Mouse (Mus musculus) spleen, adult 2 months (tissue): ENCODE measurements around the gene Rab3gap2. TPM values are rescaled to one million over a fixed set of nuclear protein-coding genes. Genes with fewer than 3 reads are reported as not detected.

Experiments used
- DNase-seq, 2 experiments: peaks; one replicate each; pipeline versions ENCODE4 v3.0.0 to v3.0.0-alpha.2; 2012 to 2021; ENCODE audit warnings: low spot score in 2 of 2, low read depth in 1 of 2
- H3K27ac ChIP-seq: fragments of 200-500 bp; 2 replicates; pipeline ENCODE4 v1.5.1; 2012; ENCODE audit warnings: low read length, inconsistent platforms; ENCODE audit not compliant: insufficient read depth
- H3K27me3 ChIP-seq: fragments of 200-500 bp; 2 replicates; pipeline ENCODE4 v1.6.1; 2012; ENCODE audit warnings: mild to moderate bottlenecking, moderate library complexity, low read length, inconsistent platforms; ENCODE audit not compliant: control insufficient read depth, insufficient read depth
- H3K36me3 ChIP-seq: fragments of 200-500 bp; 2 replicates; pipeline ENCODE4 v1.6.1; 2012; ENCODE audit warnings: mild to moderate bottlenecking, low read length, inconsistent platforms; ENCODE audit not compliant: control insufficient read depth, insufficient read depth
- H3K4me1 ChIP-seq: fragments of 200-500 bp; 2 replicates; pipeline ENCODE4 v1.6.1; 2011; ENCODE audit warnings: inconsistent platforms; ENCODE audit not compliant: control insufficient read depth, insufficient read depth, insufficient read length
- H3K4me3 ChIP-seq: fragments of 200-500 bp; 2 replicates; pipeline ENCODE4 v1.5.1; 2011; ENCODE audit warnings: mild to moderate bottlenecking, inconsistent platforms; ENCODE audit not compliant: insufficient read depth, insufficient read length; ENCODE audit errors: extremely low read depth
- CTCF ChIP-seq: fragments of 200-500 bp; IDR thresholded peaks from 2 replicates; pipeline ENCODE4 v1.5.1; 2011; ENCODE audit warnings: mild to moderate bottlenecking, inconsistent platforms; ENCODE audit not compliant: insufficient read depth, insufficient read length, insufficient replicate concordance; ENCODE audit errors: extremely low read depth
- POLR2A ChIP-seq: fragments of 200-500 bp; IDR thresholded peaks from 2 replicates; pipeline ENCODE4 v1.6.1; 2011; ENCODE audit warnings: low read depth, low read length, inconsistent platforms
- WGBS: fragments of 180-500 bp; shearing (Covaris S2); methylation state at CpG from one replicate; pipeline ENCODE4 v1.1.7; 2018; 5-methylcytosine and 5-hydroxymethylcytosine counted together
- polyA plus RNA-seq: library from polyadenylated mRNA; depleted of rRNA; stranded (reverse); fragments of >200 nt; gene quantifications from 2 replicates; pipeline ENCODE4 v1.2.3, GENCODE M21; 2012

Gene Rab3gap2
- polyA plus RNA-seq, 1 experiment: 17.1 TPM

GRCm38 (mm10) chr1:185203196-185203908 lies 565 bp upstream of the Rab3gap2 start:
- TF ChIP-seq CTCF (no peak), POLR2A (no peak)
- H3K4me3 ChIP-seq: peak overlapping the region; percentile 79
- H3K27me3 ChIP-seq: no peaks in the 10 kb centered on the region
- H3K36me3 ChIP-seq: no peaks in the 10 kb centered on the region
- peak overlapping the region; percentile 59 for H3K27ac ChIP-seq
- no peak for DNase-seq
- peaks cover 3% of the 10 kb centered on the region; the same call in 1 of the 2 replicates for H3K4me1 ChIP-seq
- WGBS: 11% methylated on average over 23 of the region's 23 CpGs

GRCm38 (mm10) chr1:185205090-185205489 lies 1.2 kb downstream of the Rab3gap2 start:
- Histone ChIP-seq H3K4me1 (peaks cover 5% of the 10 kb centered on the region; the same call in 1 of the 2 replicates), H3K27me3 (no peaks in the 10 kb centered on the region), H3K36me3 (no peaks in the 10 kb centered on the region), H3K4me3 (no peak overlapping the region; the same call in 1 of the 2 replicates), H3K27ac (no peak overlapping the region)
- no peak for TF ChIP-seq CTCF
- TF ChIP-seq POLR2A: no peak
- no peak for DNase-seq
- WGBS: 25% methylated on average over 8 of the region's 8 CpGs

- TF ChIP-seq CTCF (no peak), POLR2A (no peak)
- no peak for DNase-seq
- peaks cover 5% of the 10 kb centered on the region; the same call in 1 of the 2 replicates for H3K4me1 ChIP-seq
- no peaks in the 10 kb centered on the region for H3K27me3 ChIP-seq
- WGBS: 19% methylated on average over 13 of the region's 13 CpGs
- H3K27ac ChIP-seq: peak overlapping the region; percentile 75
- H3K36me3 ChIP-seq: no peaks in the 10 kb centered on the region; the same call in 1 of the 2 replicates
- H3K4me3 ChIP-seq: peak overlapping the region; percentile 25
These were observed 4.1 kb downstream of the Rab3gap2 start for GRCm38 (mm10) chr1:185207851-185208595.

- peak overlapping the region; percentile 63 for H3K27ac ChIP-seq
- DNase-seq: no peak
- no peaks in the 10 kb centered on the region; the same call in 1 of the 2 replicates for H3K36me3 ChIP-seq
- WGBS: 65% methylated on average over 8 of the region's 8 CpGs
- no peak overlapping the region for H3K4me3 ChIP-seq
- no peak for TF ChIP-seq POLR2A
- no peak for TF ChIP-seq CTCF
- peaks cover 5% of the 10 kb centered on the region; the same call in 1 of the 2 replicates for H3K4me1 ChIP-seq
- H3K27me3 ChIP-seq: no peaks in the 10 kb centered on the region
These were observed 4.8 kb downstream of the Rab3gap2 start for GRCm38 (mm10) chr1:185208766-185209165.

- no peak for DNase-seq
- peaks cover 5% of the 10 kb centered on the region; the same call in 1 of the 2 replicates for H3K4me1 ChIP-seq
- 78% methylated on average over 8 of the region's 8 CpGs for WGBS
- H3K27ac ChIP-seq: no peak overlapping the region
- TF ChIP-seq CTCF (no peak), POLR2A (no peak)
- H3K4me3 ChIP-seq: no peak overlapping the region
- H3K27me3 ChIP-seq: no peaks in the 10 kb centered on the region
- no peaks in the 10 kb centered on the region; the same call in 1 of the 2 replicates for H3K36me3 ChIP-seq
These were observed 5.8 kb downstream of the Rab3gap2 start for GRCm38 (mm10) chr1:185209641-185210176.

GRCm38 (mm10) chr1:185216360-185216759 lies 12.4 kb downstream of the Rab3gap2 start:
- peaks cover 1% of the 10 kb centered on the region; the same call in 1 of the 2 replicates for H3K36me3 ChIP-seq
- H3K4me3 ChIP-seq: no peak overlapping the region
- H3K27ac ChIP-seq: no peak overlapping the region
- no peak for DNase-seq
- 86% methylated on average over 5 of the region's 5 CpGs for WGBS
- TF ChIP-seq CTCF (no peak), POLR2A (no peak)
- H3K27me3 ChIP-seq: no peaks in the 10 kb centered on the region
- H3K4me1 ChIP-seq: no peaks in the 10 kb centered on the region
